Mouse (Mus musculus) E14TG2a.4 (cell line): ENCODE results near the gene Pfn1.

ENCODE experiments used
- H3K27me3 ChIP-seq: 2 replicates; pipeline ENCODE4 v1.6.1; 2014; ENCODE audit warnings: low read length, control low read depth; ENCODE audit not compliant: insufficient read depth
- H3K36me3 ChIP-seq: 2 replicates; pipeline ENCODE4 v1.6.1; 2014; ENCODE audit warnings: low read length, control low read depth; ENCODE audit not compliant: insufficient read depth
- H3K4me1 ChIP-seq: replicated peaks from 2 replicates; pipeline ENCODE4 v1.6.1; 2014; ENCODE audit warnings: low read depth, low read length, control low read depth
- H3K4me3 ChIP-seq: replicated peaks from 2 replicates; pipeline ENCODE4 v1.5.1; 2014; ENCODE audit warnings: mild to moderate bottlenecking, low read length
- H3K9me3 ChIP-seq: 2 replicates; pipeline ENCODE4 v1.6.1; 2014; ENCODE audit warnings: low read length, control low read depth
- CTCF ChIP-seq: conservative IDR thresholded peaks from 2 replicates; pipeline ENCODE4 v1.5.1; 2014; ENCODE audit warnings: low read length
- NANOG ChIP-seq: IDR thresholded peaks from 2 replicates; pipeline ENCODE4 v1.6.1; 2014; ENCODE audit warnings: borderline replicate concordance, low read length, mixed read lengths
- POU5F1 ChIP-seq: IDR thresholded peaks from 2 replicates; pipeline ENCODE4 v1.6.1; 2014; ENCODE audit warnings: low read length, borderline replicate concordance

The Pfn1 gene

DNA sequence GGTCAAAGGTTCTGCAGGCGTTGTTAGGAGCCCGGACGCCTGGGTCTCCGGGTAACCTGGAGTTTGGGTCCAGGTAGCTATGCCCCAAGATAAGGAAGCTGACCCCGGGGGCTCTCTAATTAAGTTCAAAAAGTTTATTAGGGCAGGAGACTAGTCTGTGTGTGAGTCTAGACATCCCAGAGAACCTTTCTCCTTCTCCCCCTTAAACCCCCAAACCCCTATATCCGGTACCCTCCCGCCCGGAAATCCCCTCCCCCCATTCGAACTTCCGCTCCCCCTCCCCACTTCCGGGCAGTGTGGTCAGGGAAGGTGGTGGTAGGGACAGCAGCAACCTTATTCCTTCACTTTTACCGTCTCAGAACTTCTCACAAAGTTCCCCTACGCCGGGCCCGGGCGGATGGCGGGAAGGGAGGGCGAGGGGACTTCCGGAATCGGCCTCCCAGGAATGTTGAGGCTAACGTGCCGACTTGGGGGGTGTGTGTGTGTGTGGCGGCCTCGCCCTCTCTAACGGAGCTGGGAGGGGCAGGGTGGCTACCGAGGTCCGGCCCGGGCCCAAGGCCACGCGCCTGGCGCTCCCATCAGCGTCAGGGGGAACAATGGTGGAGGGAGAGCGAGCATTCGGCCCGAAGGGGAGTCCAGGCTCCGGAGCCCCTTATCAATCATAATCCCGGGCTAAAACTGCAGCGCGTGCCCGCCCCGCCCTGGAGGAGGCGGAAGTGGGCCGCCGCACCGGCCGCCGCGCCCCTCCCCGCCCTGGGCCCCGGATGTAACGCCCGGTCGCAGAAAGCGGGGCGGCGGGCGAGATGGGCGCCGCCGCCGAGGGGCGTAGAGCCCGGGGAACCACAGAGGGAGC, 873 bp downstream of the Pfn1 start:
- H3K27me3 ChIP-seq, result peaks cover 5% of the 10 kb centered on the region; the same call in 1 of the 2 replicates
- peaks cover 70% of the 10 kb centered on the region for H3K4me1 ChIP-seq
- peak overlapping the region; percentile 99 for H3K4me3 ChIP-seq
- peaks cover 52% of the 10 kb centered on the region for H3K36me3 ChIP-seq
- TF ChIP-seq POU5F1, result no peak
- no peak for TF ChIP-seq NANOG
- TF ChIP-seq CTCF, result no peak
- peaks cover 50% of the 10 kb centered on the region for H3K9me3 ChIP-seq

GRCm38 (mm10) chr11:70652884-70653344, 1.5 kb downstream of the Pfn1 start:
- peaks cover 3% of the 10 kb centered on the region; the same call in 1 of the 2 replicates for H3K27me3 ChIP-seq
- H3K4me3 ChIP-seq, result peak overlapping the region; percentile 99
- peaks cover 70% of the 10 kb centered on the region for H3K4me1 ChIP-seq
- peaks cover 57% of the 10 kb centered on the region for H3K36me3 ChIP-seq
- TF ChIP-seq CTCF, result no peak
- no peak for TF ChIP-seq POU5F1
- no peak for TF ChIP-seq NANOG
- peaks cover 50% of the 10 kb centered on the region for H3K9me3 ChIP-seq

GRCm38 (mm10) chr11:70652029-70652883, 2.2 kb downstream of the Pfn1 start:
- TF ChIP-seq NANOG, result no peak
- TF ChIP-seq CTCF, result no peak
- TF ChIP-seq POU5F1, result no peak
- Histone ChIP-seq H3K9me3 (peaks cover 50% of the 10 kb centered on the region), H3K4me3 (peak overlapping the region; percentile 99), H3K36me3 (peaks cover 57% of the 10 kb centered on the region), H3K4me1 (peaks cover 66% of the 10 kb centered on the region), H3K27me3 (no peaks in the 10 kb centered on the region; the same call in 1 of the 2 replicates)

DNA sequence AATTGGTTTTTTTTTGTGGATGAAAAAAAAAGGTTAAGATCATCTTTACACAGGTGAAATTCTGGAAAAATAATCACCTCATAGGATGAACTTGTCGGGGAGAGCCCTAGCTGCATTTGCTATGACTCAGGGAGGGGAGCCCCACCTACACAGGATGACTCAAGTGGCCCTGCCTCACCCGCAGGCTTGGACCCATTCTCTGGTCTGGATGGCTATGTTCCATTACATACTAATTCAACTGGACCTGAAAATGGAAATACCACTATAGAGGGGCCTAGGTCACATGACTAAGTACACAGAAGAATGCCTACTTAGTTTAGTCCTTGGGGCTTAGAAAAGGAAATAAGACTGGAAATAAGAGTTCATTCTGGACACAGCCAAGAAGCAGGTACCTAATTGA, 3.1 kb downstream of the Pfn1 start:
- H3K27me3 ChIP-seq, result no peaks in the 10 kb centered on the region; the same call in 1 of the 2 replicates
- H3K9me3 ChIP-seq, result peaks cover 50% of the 10 kb centered on the region
- no peak for TF ChIP-seq POU5F1
- TF ChIP-seq NANOG, result no peak
- no peak for TF ChIP-seq CTCF

DNA sequence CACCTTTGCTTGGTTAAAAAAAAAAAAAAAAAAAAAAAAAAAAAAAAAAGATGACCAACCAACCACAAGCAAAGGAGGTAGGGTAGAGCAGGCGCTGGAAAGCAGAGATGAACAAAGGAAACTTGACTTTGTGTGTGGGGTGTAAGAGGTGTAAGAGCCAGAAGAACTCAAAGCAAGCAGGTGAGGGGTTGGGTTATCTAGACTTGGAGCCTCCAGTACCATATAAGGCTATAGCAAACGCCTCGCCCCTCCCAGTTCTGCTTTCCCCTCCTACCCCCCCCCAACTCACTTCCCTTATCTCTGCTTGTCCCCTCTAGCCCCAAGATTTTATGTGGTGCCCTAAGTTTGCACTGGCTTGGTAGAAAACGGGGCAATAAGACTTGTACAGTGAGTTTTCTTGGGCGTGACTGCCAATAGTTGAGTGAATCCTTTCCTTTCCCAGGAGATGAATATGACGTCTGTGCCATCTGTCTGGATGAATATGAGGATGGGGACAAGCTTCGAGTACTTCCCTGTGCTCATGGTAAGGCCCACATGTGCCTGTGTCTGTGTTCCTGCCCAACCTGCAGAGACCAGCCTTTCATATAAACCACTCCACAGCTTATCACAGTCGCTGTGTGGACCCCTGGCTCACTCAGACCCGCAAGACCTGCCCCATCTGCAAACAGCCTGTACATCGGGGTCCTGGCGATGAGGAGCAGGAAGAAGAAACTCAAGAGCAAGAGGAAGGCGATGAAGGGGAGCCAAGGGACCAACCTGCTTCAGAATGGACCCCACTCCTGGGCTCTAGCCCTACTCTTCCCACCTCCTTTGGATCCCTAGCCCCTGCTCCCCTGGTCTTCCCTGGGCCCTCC, 3.9 kb downstream of the Pfn1 start:
- Histone ChIP-seq H3K4me1 (peaks cover 63% of the 10 kb centered on the region), H3K9me3 (peaks cover 50% of the 10 kb centered on the region), H3K36me3 (peaks cover 62% of the 10 kb centered on the region), H3K27me3 (no peaks in the 10 kb centered on the region), H3K4me3 (peak overlapping the region; percentile 30)
- no peak for TF ChIP-seq NANOG
- TF ChIP-seq POU5F1, result no peak
- no peak for TF ChIP-seq CTCF

More for the DNA sequence above, 3.1 kb downstream of the Pfn1 start:
- peaks cover 57% of the 10 kb centered on the region for H3K36me3 ChIP-seq
- peaks cover 58% of the 10 kb centered on the region for H3K4me1 ChIP-seq
- H3K4me3 ChIP-seq, result peak overlapping the region; percentile 30

GRCm38 (mm10) chr11:70649185-70649734, 5.2 kb downstream of the Pfn1 start:
- H3K9me3 ChIP-seq, result peaks cover 50% of the 10 kb centered on the region
- no peak for TF ChIP-seq NANOG
- TF ChIP-seq POU5F1, result no peak
- no peak for TF ChIP-seq CTCF
- H3K4me1 ChIP-seq, result peaks cover 71% of the 10 kb centered on the region
- H3K36me3 ChIP-seq, result peaks cover 75% of the 10 kb centered on the region
- no peaks in the 10 kb centered on the region for H3K27me3 ChIP-seq
- H3K4me3 ChIP-seq, result peak overlapping the region; percentile 98; the same call in 1 of the 2 replicates

- no peak for TF ChIP-seq NANOG
- TF ChIP-seq POU5F1, result no peak
- no peak for TF ChIP-seq CTCF
- peaks cover 71% of the 10 kb centered on the region for H3K4me1 ChIP-seq
- no peaks in the 10 kb centered on the region for H3K27me3 ChIP-seq
- peaks cover 80% of the 10 kb centered on the region for H3K36me3 ChIP-seq
- peaks cover 47% of the 10 kb centered on the region for H3K9me3 ChIP-seq
- peak overlapping the region; percentile 98 for H3K4me3 ChIP-seq
These were observed 5.9 kb downstream of the Pfn1 start for GRCm38 (mm10) chr11:70648512-70648911.
